Mouse (Mus musculus): ENCODE measurements around the gene Saxo2. TPM values are rescaled to one million over a fixed set of nuclear protein-coding genes. Genes with fewer than 3 reads are reported as not detected.

The Saxo2 gene
- 1 to 10 TPM; 8.5 to 9.7 TPM for total RNA-seq (2021)

GRCm38 (mm10) chr7:82648353-82649080 lies at the start of gene Saxo2, which contains the start of gene Efl1:
TSS of gene Saxo2 (minus strand) at chr7:82648528.
TSS of gene Efl1 (plus strand) at chr7:82648614.
- intact Hi-C loops (cut with DNase I): no loop called here

GRCm38 (mm10) chr7:82697668-82698067 lies 49.3 kb upstream of the Saxo2 start:
- intact Hi-C loops (cut with DNase I): no loop called here
- no peak for DNase-seq (ENCODE audit: low spot score in 2 of 2)

More at GRCm38 (mm10) chr7:82648353-82649080, at the start of gene Saxo2, which contains the start of gene Efl1:
- DNase-seq (ENCODE audit: low spot score in 2 of 2): peak; percentile 96 to 98

DNA sequence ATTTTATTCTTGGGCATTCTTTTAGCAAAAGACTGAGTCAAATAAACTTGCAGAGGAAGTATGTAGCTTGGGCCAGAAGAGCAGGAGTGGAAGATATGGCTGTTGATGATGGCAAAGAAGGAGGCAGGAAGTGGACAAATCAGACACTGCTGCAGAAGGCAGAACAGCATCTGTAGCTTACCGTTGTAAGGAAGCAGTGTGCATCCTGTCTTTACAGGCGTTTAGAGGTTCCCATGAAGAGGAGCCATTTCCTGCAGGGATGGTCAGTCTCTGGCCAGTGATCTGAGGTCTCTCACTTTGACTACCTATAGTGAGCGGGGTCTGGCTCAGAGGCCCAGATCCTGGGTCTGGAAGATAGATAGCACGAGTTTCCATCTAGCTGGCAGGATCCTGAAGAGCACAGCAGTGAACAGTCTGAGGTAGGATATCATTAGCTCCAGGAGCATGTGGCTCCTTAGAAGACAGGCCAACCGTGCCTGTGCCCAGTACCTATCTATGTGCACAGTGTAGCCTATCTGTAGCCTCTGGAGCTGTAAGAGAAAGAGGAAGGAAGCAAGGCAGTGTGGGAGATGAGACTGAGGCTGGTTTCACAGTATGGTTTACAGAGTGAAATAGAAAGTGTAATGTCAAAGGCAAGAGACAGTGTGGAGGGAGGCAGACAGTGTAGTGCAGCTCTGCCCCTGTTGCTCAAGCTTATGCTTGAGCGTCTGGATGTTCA lies 42.9 kb upstream of the Saxo2 start:
- intact Hi-C loops (cut with DNase I): no loop called here
- no peak for DNase-seq (ENCODE audit: low spot score in 2 of 2)

DNA sequence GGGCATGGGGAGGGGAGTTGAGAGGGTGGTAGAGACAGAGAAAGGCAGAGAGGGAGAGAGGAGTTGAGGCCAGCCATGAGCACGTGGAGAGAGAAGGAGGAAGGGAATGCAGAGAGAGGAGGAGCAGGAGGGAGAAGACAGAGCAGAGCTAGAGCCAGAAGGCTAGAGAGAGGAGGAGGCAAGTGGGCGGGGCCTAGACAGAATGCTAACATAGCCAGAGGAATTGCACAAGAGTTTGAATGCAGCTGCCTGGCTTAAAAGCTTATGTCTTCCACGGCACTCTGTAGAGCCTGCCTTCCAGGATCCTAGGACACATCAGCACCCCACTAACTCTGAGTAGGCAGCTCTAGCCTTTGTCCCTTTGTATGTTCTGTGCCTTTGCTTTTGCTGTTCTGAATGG lies 40.4 kb upstream of the Saxo2 start:
- DNase-seq (ENCODE audit: low spot score in 2 of 2): peak; percentile 20 to 57

GRCm38 (mm10) chr7:82679901-82680300 lies 31.6 kb upstream of the Saxo2 start:
- DNase-seq (ENCODE audit: low spot score in 2 of 2): no peak
- intact Hi-C loops (cut with DNase I): no loop called here

More for the DNA sequence above, 40.4 kb upstream of the Saxo2 start:
- intact Hi-C loops (cut with DNase I): no loop called here

- DNase-seq (ENCODE audit: low spot score in 2 of 2): peak in 1 of 2 experiments; percentile 18
- intact Hi-C loops (cut with DNase I): no loop called here
Observed at GRCm38 (mm10) chr7:82676834-82677233, 28.5 kb upstream of the Saxo2 start.

GRCm38 (mm10) chr7:82676001-82676400 lies 27.7 kb upstream of the Saxo2 start:
- no peak for DNase-seq (ENCODE audit: low spot score in 2 of 2)
- intact Hi-C loops (cut with DNase I): no loop called here

- no peak for DNase-seq (ENCODE audit: low spot score in 2 of 2)
- intact Hi-C loops (cut with DNase I): no loop called here
Observed at GRCm38 (mm10) chr7:82664604-82665003, 16.3 kb upstream of the Saxo2 start.

DNA sequence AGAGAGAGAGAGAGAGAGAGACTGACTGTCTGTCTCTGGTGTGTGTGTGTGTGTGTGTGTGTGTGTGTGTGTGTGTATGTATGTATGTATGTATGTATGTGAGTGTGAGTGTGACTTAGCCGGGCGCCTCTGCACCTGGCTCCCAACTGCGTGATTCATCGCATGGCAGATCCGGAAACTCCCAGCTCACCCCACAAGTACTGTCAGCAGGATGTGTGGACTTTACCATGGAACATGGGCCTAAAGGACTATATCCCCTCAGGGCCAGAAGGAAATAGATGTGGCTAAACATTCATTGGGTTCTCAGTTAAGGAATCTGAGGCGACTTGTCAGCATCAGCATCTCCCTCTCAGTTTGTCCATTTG lies 735 bp upstream of the Saxo2 start:
- intact Hi-C loops (cut with DNase I): no loop called here
- DNase-seq (ENCODE audit: low spot score in 2 of 2): peak; percentile 14 to 26

DNA sequence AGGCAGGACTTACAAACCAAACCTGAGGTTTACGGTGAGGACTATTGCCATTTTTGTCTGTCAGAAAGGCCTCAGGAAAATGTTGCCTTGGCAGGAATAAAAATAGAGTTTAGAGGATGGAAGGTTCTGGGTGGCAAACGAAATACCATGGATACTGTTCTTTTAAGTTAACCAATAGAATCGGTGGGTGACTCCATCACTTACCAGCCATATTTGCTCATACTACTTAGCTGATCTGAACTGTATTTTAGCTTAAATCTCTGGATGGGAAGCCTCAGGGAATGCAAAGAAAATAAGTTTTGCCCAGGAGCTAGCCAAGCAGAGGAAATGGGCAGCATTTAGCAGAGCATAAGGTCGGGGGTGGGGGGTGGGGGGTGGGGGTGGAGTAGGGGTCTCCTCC lies 419 bp downstream of the Saxo2 start:
- DNase-seq (ENCODE audit: low spot score in 2 of 2): no peak
- intact Hi-C loops (cut with DNase I): no loop called here

GRCm38 (mm10) chr7:82647183-82647582 lies 1.1 kb downstream of the Saxo2 start:
- intact Hi-C loops (cut with DNase I): no loop called here
- DNase-seq (ENCODE audit: low spot score in 2 of 2): no peak

- intact Hi-C loops (cut with DNase I): no loop called here
- no peak for DNase-seq (ENCODE audit: low spot score in 2 of 2)
Observed at GRCm38 (mm10) chr7:82625342-82625741, 23.0 kb downstream of the Saxo2 start.

GRCm38 (mm10) chr7:82609629-82610028 lies 38.7 kb downstream of the Saxo2 start:
- peak; percentile 7 to 9 for DNase-seq (ENCODE audit: low spot score in 2 of 2)
- intact Hi-C loops (cut with DNase I): no loop called here

- intact Hi-C loops (cut with DNase I): no loop called here
- DNase-seq (ENCODE audit: low spot score in 2 of 2): no peak
Observed at GRCm38 (mm10) chr7:82605425-82605824, 42.9 kb downstream of the Saxo2 start.

GRCm38 (mm10) chr7:82602008-82602407 lies 46.3 kb downstream of the Saxo2 start:
- DNase-seq (ENCODE audit: low spot score in 2 of 2): no peak
- intact Hi-C loops (cut with DNase I): no loop called here

DNA sequence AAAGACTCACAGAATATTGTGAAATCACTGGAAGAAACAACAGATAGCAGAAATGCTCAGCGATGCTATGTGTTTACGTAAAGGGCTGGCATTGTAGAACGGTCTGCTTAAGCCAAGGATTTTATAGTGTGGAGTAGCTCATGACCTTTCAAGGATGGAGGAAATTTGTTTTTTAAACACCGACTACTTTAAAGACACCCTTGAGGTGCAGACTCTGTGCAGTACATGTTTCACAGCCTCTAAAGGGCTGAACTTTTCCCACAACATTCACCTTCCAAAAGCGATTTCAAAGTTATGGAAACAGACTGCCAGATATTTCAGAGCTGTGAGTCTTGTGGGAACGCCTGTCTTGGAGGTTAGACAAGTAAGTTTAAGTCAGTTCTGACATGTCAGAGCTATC lies 57.4 kb downstream of the Saxo2 start:
- intact Hi-C loops (cut with DNase I): no loop called here
- no peak for DNase-seq (ENCODE audit: low spot score in 2 of 2)

Other genes with a start within 250 kb of the Saxo2 start
- 10 to 100 TPM; 16.0 to 16.1 TPM for gene Efl1, start 86 bp upstream of the Saxo2 start, total RNA-seq (2021)
- gene Mex3b, start 218.8 kb upstream of the Saxo2 start, total RNA-seq (2021): 10 to 100 TPM; 23.3 to 29.2 TPM